Mouse (Mus musculus) yolk sac, embryonic 10.5 days (tissue): Measurements from ENCODE around the gene Egfl7.

Source experiments
- DNase-seq: peaks from one replicate; pipeline ENCODE4 v3.0.0-alpha.2; 2017; ENCODE audit warnings: low spot score

The Egfl7 gene

DNA sequence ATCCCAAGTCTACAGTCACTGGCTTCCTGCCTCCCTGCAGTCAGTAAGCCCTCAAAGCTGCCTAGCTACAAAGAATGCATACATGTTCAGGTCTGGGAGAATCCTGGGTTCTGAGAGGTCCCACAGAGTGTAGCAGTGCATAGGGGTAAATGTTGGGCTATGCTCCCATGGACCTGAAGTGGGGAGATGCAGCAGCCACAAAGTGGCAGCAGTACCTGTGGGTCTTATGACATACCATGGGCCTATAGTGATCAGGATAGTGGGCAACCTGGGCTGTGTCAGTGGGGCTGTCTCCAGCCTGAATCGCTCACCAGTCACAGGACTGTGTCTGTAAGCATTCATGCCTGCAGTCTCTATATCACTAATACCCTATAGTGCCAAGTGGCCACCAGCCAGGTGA is at the start of gene Egfl7:
TSS of gene Egfl7 (plus strand) at position 301 of the 400 bp plus-strand sequence.
- DNase-seq: no peak

DNA sequence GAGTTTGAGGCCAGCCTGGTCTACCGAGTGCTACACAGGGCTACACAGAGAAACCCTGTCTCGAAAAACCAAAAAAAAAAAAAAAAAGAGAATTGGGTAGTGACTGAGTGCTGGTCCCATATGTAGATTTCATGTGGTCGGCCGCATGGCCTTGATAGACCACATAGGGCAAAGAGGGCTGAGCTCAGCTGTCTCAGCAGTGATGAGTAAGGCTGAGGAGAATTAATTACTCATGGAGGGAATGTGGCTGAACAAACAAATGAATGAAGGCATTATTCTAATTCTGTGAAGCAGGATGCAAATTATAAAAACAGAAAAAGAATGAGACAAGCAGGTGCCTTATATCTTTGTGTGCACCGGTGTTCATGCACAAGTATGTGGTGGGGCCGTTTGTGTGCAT is 48.0 kb upstream of the Egfl7 start:
- DNase-seq: no peak

GRCm38 (mm10) chr2:26533249-26533648 is 46.6 kb upstream of the Egfl7 start:
- DNase-seq: no peak

DNA sequence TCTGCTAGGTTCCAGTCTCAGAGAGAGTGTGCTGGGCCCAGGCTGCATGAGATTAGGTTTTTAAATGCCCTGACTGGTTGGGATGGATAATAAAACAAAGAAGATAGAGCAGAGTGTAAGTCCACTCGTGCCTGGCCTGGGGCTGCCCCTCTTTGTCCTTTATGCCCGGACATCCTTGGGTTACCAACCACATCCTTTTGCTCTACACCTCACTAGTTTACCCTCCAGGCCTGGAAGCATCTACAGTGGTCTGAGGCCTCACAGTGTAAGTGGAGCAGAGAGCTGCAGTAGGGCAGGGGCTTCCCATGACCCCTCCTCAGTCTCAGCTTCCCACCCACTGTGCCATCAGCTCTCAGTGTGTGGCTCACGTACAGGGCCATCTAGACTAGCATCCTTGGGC is 45.7 kb upstream of the Egfl7 start:
- no peak for DNase-seq

DNA sequence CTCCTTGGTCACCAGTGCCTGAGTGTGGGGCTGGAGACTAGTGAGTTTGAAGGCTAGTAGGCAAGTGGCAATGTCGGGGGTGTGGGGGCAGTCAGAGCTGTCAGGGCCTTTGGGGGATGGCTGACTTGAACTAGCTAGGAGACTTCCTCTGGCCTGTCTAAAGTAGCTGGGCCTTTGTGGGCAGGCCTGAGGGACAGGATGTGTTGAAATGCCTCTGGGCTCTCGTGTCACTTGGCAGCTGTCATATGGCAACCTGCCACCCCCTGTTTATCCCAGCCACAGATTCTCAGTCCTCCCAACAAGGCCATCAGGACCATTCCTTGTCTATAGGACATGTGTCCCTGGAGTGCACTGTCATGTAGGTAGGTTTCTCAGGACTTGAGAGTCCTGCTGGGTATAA is 45.2 kb upstream of the Egfl7 start:
- no peak for DNase-seq

- no peak for DNase-seq
Observed at GRCm38 (mm10) chr2:26535517-26536045, 44.2 kb upstream of the Egfl7 start.

DNA sequence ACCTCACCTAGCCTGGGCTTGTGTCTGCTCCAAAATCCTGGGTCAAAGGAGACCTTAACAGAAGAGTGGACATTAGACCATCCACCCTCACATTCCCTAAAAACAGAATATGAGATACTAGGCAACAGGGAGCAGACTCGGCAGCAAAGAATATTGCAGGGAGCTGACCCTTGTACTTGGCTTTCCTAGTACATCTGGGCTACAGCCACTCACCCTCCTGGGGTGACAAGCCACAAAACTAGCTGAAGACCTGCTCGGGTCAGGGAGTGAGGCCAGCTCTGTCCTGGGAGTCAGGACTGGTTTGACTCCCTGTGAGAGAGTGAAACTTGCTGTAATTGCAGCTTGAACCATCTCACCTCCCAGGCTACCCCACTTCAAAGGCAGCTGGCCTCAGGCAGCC is 40.3 kb upstream of the Egfl7 start:
- DNase-seq: no peak

- DNase-seq: no peak
Observed at GRCm38 (mm10) chr2:26540721-26541120, 39.1 kb upstream of the Egfl7 start.

DNA sequence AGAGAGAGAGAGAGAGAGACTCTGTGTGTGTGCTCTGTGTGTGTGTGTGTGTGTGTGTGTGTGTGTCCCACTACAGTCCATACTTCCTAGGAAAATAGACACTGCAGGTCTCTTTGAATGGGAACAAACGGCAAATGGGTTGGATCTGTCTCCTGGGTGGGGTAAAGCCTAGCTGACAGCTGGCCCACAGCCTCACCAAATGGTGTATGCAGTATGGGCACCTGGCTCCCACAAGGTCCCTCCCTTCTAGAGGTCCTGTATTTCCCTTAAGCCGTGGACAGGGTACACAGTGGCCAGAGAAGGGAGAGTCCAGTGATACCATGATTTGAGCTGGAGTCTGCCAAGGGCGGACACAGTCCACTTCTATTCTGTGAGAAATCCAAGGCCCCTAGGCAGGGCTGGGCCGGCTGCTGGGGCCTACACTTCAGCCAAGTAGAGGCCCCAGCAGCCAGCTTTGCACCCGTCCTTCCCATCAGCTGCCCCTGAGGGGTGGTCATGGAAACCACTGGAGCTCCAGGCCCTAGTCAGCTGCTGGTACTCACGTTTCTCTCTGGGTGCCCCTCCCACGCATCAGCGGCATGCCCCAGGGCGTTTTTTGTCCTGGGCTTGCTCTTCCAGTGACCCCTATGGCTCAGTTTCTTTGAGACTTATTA is 38.4 kb upstream of the Egfl7 start:
- no peak for DNase-seq

DNA sequence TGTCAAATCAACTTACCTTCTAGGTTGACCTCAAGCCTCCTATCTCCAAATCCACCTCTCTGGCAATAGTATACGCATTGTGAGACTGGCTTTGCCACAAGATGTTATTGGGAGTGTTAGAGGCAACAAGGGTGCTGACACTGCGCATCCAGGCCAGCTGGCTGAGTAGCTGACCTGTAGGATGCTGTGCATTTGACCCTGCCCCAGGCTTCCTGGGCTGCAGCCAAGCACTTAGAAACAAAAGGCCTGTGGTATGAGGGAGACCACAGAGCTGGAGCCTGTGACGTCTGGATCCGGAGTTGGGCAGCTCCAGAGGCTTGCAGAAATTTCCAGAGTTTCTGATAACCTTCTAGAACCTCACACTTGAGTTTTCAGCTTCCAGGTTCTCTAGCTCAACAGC is 36.7 kb upstream of the Egfl7 start:
- DNase-seq: peak; percentile 14

DNA sequence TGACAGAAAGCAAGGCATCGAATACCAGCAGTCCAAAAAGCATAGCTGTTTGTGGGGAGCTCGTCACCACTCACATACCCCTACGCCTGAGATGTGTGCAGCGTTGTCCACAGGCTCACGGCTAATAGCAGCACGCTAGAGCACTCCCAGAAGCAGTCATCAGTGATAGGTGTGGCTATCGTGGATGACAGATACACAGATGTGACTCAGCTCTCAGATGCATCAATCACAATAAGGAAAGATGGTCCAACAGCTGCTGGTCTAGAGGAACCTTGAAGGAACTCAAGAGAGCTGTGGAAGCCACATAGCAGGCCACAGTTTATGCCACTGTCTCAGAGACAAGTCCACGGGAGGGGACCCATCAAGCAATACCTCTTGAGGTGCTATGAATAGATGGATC is 36.0 kb upstream of the Egfl7 start:
- no peak for DNase-seq

DNA sequence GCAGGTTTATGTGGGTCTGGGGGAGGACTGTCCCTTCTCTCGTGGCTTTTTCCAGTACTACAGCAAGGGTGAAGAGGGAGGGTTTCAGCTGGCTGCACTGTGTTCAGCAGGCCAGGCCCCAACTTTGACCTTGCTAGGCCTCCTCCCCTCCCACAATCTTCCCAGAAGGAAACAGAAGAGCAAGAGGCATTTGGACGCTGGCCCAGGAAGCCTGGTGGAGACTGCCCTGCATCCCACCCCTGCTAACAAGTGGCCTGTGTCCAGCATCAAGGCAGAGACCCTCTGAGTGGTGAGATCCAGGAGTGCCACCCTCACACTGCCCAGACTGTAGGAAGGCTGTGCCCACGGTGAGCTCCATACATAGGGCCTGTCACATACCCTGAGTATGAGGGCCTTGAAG is 35.5 kb upstream of the Egfl7 start:
- no peak for DNase-seq

DNA sequence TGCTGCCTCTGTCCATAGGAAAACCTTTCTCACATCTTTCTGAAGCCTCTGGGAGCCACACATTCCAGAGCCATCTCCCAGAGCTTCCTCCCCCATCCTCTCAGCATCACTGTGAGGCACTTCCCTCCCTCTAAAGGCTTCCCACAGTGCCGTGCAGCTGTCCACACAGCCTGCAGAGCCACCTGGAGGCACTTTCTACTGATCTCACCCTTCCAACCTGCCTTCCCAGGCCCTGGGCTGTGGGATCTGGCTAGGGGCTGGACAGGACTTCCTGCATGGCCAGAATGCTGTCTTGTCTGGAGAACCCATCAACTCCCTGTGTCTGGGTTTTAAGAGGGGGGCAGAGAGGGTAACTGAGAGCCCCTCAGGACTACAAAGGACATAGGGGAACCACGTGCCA is 32.3 kb upstream of the Egfl7 start:
- DNase-seq: peak; percentile 43

- no peak for DNase-seq
Observed at GRCm38 (mm10) chr2:26549801-26550200, 30.0 kb upstream of the Egfl7 start.

DNA sequence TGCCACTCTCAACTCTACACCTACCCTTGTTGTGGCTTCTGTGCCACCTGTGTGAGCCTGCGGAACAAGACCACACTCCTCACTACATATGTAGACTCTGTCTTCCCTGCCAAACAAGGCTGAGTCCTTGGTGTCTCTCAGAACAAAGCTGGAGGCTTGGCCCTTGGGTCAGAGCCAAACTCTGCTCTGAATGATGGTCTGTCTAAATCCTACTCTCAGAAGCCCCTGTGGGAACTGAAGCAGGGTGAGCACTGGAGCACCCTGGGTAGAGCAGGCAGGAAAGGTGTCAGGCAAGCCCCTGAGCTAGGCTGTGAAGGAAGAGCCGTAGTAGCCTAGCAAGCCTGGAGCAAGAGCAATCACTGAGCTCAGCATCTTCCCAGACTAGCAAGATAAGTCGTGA is 29.6 kb upstream of the Egfl7 start:
- DNase-seq: no peak

- DNase-seq: no peak
Observed at GRCm38 (mm10) chr2:26550777-26551176, 29.0 kb upstream of the Egfl7 start.

- no peak for DNase-seq
Observed at GRCm38 (mm10) chr2:26551446-26551845, 28.4 kb upstream of the Egfl7 start.

DNA sequence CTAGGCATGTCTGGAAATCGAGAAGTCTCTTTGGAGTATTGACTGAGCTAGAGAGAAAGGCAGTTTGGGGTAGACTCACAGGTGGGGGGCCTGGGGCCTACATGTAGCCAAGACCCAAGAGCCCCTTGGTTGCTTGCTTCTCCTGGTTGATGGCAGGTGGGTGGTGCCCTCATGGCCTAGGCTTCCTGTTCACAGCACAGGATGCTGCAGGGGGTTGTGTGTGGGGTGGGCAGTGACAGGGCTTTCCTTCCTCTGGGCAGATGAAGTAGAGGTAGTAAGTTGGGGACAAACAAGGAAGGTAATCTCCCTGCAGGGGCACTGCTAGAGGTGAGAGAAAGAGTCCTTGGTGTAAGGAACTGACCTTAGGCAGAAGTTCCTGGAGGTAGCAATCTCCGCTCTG is 27.7 kb upstream of the Egfl7 start:
- no peak for DNase-seq

- no peak for DNase-seq
Observed at GRCm38 (mm10) chr2:26553904-26554303, 25.9 kb upstream of the Egfl7 start.

GRCm38 (mm10) chr2:26555076-26555475 is 24.7 kb upstream of the Egfl7 start:
- no peak for DNase-seq

DNA sequence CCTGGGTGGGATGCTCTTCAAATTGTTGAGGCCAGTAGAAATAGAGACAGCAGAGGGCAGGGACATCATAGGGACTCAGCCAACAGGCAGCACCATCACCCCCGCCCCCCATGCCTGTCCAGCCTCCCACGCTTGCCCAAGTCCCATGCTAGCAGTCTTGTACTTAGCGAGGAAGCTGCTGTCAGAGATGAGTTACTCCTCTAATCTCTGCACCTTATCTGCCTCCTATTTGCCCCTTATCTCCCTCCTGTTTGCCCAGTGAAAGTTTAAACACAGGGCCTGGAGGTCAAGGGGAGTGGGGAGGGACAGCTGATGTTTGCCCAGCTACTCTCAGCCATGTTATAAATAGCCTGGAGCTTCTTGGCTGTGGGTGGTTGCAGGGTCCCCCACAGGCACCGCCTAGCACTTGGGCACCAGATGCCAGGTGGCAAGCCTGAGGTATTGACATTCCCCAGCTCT is 23.2 kb upstream of the Egfl7 start:
- peak; percentile 74 for DNase-seq

DNA sequence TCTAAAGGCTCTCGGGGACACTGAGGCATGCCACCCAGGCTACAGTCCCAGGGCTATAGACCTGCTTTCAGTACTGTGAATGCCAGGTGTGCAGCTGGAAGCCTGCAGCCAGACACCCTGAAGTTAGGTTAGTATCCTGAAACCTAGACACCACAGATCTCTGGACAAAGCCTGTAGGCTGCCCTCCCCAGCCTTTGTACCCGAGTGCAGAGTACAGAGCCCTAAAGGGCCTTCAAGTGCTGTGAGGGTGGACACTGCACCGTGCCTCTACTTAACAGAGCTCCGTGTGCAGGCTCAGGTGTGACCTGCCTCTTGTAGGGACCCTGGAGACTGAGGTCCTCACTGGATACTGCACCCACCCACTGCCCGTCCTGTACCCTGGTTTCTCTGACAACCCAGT is 19.3 kb upstream of the Egfl7 start:
- DNase-seq: no peak

GRCm38 (mm10) chr2:26561351-26562016 is 18.3 kb upstream of the Egfl7 start:
- no peak for DNase-seq

- no peak for DNase-seq
Observed at GRCm38 (mm10) chr2:26566221-26566620, 13.6 kb upstream of the Egfl7 start.
